Mouse (Mus musculus): Measurements from ENCODE around the gene Lingo1.

Lingo1 gene

DNA sequence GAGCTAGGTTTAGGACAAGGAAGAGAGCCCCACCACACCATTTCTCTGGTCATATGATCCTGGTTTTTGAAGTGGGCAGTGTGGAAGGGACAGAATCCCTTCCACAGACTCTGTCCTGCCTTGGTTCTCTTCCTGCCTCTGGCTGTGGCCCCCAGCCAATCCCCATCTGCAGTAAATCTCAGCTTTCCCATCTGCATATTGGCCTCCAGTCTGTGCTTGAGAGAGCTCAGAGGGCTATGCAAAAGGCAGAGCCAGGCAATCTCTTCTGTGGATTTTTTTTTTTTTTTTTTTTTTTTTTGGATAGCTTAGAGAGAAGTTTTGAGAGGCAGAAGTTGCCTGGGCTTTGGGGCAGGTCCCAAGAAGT is 190.8 kb downstream of the Lingo1 start:
- DNase-seq (ENCODE audit: low spot score in 2 of 2), result no peak

DNA sequence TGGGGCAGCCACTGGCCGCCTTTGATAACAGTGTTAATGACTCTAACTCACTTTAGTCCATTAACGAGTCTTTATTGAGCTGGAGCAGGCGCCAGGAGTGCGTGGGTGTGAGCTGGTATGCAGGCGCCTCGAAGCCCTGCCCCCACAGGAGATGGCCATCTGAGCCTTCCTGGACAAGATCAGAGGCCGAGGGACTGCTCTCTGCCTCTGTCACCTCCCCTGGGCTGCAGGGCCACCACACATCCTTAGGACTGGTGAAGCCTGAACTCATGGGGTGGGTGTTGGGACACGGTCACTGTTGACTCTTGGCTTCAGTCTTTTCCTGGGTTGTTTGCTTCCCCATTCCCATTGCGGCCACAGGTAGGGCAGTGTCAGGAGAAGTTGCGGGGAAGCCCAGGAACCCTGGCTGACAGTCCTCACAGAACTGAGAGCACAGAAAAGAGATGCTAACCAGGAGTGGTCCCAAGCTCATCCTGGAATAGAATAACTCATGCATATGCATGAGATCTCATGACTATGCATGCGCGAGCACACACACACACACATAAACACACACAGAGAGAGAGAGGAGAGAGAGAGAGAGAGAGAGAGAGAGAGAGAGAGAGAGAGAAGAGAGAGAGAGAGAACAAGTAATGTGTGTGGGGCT is 191.3 kb downstream of the Lingo1 start:
- DNase-seq (ENCODE audit: low spot score in 2 of 2), result no peak

DNA sequence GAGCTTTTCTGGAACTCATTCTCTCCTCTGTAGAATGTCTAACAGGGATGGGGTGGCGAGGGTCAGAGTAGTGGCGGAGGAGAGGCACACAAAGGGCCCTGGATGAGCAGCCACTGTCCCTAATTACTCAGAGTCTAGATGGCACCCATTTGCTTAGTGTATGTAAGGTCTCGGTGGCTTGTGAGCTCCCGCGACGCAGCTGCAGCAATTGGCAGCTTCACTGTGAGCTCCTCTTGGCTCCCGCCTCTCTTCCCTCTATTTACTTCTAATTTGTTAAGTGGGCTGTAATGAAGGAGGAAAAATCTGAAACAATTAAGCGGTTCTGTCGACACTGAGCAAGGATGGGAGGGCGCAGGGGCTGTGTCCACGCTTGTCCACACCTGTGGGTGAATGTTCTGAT is 195.6 kb downstream of the Lingo1 start:
- no peak for DNase-seq (ENCODE audit: low spot score in 2 of 2)

DNA sequence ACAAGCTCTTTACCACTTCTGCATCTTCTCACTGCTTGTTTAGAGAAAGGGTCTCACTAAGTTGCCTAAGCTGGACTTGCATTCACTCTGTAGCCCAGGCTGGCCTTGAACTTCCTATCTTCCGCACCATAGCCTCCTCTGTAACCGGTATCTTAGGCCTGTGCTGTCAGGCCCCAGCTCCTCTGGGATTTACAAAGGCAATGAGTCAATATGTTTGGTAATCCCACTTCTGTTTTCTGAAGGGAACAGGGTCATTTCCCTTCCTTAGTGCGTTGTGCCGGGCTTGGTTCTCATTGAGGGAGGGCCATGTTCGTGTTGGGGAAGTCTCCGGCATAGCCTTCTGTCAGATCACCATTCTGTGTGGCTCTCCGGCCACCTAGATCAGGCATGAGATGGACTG is 203.6 kb downstream of the Lingo1 start:
- DNase-seq (ENCODE audit: low spot score in 2 of 2), result no peak

DNA sequence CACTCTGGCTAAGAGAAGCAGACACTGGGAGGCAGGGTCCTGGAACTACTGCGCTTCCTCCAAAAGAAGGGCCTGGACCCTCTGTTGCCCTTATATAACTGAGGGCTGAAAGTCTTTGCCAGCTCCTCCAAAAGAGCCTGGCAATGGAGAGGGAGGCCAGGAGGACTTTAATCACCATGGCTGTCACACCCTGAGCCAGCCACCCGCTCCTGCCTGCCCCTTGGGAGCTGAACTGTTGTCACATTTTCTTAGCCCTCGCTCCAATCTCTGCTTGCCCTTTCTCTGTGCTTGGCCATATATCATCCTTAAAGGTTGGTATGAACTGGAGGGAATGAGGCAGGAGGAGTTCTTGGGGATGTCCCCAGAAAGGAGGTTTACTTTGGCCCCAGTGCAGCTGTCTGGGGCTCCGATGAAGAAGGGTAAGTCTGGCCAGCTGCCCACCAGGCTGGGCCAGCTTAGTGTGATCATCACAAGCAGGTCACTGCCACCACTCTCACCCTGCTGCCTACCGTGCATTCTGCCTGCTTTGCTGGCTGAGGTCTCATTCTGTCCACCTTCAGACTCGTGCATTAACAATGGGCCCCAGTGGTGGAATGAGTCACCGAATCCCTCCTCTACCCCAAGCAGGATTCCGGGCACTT is 204.9 kb downstream of the Lingo1 start:
- no peak for DNase-seq (ENCODE audit: low spot score in 2 of 2)

DNA sequence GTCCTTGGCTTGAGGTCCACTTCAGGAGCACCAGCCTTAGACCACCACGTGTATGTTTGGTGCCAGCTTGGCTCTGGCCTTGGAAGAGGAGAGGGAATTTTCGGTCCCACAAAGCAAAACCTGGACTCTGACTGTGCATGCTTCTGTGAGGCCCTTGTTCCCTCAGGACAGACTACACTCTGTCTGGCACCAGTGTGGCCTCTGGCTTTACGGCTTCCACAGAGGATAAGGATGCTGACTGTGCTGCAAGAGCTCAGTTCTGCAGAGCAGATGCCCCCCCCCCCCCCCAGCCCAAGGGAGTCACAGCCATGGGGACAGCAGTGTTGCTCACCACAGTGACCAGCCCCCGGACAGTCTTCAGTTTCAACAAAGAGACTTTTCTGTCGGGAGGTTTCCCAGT is 206.5 kb downstream of the Lingo1 start:
- DNase-seq (ENCODE audit: low spot score in 2 of 2), result no peak

DNA sequence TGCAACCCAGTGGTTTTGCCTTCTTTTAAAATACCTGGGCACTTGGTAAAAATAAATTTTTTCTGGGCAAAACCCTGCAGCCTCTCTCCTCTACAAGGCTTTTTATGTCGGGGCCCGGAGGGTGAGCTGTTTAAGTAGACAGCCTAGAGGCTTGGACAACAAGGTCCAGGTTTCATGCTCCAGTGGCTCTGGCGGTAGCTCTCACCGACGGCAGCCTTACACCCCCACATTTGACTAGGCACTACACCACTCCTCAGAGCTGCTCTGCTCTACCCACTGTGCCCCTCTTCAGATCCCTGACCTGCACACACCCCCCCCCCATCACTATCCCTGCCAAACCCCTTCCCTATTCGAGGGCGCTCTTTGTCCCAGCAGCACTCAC is 212.2 kb downstream of the Lingo1 start:
- no peak for DNase-seq (ENCODE audit: low spot score in 2 of 2)

DNA sequence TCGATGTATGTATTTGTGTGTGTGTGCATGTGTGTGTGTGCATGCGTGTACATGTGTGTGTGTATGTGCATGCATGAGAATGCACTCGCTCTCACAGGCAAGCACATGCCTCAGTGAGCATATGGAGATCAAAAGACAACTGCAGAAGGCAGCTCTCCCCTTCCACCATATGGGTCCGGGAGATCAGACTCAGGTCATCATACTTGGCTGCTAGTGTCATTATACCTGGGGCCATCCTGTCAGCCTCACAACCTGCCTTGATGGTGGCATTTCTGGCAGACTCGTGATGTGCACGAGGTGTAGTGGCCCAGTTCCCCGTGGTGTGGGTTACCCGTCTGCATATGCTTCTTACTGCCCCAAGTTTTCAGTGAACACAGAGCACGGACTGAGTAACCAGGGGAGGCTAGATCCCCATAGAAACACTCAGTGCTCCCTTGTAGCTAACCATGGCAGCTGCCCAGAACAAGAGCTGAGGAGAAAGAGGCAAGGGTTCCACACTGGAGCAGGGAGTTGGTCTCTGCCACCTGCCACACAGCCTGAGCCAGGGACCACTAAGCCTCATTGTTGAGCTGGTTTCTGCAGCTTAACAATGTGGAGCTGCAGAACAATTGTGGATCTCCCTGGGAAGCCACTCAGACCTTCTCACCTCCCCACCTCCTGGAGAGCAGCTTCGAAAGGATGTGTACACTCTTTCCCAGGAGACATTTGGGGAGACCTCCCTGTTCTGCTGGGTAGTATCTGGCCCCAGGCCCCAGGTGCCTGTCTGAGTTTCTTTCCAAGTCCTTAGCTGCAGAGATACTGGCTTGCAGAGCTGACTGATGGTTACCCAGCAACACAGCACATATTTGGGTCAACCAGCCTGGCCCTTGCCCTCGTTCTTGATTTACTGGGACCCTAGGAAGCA is 212.9 kb downstream of the Lingo1 start:
- DNase-seq (ENCODE audit: low spot score in 2 of 2), result no peak

DNA sequence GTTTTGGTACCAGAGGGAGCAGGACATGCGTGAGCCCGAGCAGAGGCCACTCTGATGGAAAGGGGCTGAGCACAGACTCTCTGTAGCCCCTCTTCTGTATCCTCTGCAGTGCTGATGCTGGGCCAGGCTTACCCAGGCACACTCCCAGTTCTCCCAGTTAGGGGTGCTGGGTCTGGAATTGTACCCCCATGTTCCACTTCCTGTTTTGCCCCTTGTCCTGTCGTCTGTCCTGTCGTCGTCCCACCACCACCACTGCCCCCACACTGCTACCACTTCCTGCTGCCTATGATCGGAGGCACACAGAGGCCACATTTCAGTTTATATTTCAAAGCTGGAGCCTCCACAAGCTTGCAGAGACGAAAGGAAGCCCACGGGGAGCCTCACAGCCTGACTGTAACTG is 213.6 kb downstream of the Lingo1 start:
- no peak for DNase-seq (ENCODE audit: low spot score in 2 of 2)

DNA sequence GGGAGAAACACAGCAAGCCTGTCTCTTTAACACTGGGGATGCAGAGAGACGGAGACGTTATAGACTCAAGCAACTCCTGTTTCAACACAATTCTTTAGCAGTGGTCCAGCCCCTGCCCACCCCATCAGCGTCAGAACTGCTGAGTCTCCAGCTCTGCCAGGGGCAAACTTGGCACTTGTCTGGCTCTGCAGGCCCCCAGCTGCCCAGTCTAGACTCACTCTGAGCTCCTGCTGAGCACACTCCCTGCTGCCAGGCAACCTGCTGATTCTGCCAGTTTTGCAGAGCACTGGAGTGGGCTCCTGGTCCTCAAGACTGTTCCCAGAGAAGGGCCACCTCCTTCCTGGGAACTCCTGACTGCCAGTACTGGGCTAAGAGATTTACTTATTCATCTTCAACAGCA is 214.6 kb downstream of the Lingo1 start:
- DNase-seq (ENCODE audit: low spot score in 2 of 2), result no peak

DNA sequence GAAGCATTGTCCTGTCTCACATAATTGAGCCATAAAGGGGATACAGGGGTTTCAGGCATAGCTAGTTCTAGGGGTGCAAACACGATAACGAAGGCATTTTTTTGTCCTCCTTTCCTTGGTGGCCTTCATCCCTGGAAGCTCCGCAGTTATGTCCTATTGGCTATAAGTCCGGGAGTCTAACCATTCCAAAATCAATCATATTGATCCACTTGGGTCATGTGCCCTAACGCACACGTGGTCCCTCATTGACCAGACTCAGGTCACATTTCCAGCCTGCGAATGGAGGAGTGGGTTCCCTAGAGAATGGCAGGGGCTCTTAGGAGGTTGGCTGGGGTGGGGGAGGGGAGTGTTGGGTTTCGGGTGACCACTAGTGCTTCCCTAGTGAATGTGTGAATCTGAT is 215.3 kb downstream of the Lingo1 start:
- no peak for DNase-seq (ENCODE audit: low spot score in 2 of 2)

DNA sequence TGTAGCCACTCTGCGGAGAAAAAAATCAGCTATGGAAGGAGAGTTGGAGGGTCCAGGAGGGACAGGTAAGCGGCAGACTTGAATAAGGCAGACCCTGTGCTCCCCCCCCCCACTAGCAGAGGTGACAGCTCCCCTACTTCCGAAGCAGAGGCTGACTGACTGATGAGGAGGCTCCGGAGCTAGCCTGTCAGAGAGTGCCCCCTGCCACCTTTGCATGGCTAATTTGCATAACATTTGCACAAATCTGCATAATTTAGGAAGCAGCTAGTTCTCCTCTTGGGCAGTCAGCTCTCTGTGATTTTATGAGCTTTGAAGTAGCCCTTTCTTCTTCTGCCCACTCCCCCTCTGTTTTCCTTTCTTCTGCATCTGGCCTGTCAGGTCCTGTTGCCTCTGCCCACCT is 216.2 kb downstream of the Lingo1 start:
- DNase-seq (ENCODE audit: low spot score in 2 of 2), result no peak

DNA sequence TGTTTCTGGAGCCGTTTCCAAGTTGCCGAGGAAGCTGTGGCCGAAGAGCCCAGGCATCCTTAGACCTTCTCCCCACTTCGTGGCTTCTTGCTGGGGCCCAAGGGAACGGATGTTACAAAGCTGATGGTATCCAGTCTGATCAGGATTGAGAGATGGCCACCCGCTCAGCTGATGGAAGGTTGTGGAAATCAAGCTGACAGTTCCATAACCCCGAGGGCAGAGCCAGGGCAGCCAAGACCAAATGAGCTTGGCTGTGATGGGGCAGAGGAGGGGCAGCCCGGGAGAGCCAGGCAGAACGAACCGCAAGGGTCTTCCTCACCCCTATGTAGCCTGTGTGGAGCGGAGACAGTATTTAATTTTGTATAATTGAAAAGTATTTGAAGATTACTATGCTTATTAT is 218.9 kb downstream of the Lingo1 start:
- no peak for DNase-seq (ENCODE audit: low spot score in 2 of 2)

DNA sequence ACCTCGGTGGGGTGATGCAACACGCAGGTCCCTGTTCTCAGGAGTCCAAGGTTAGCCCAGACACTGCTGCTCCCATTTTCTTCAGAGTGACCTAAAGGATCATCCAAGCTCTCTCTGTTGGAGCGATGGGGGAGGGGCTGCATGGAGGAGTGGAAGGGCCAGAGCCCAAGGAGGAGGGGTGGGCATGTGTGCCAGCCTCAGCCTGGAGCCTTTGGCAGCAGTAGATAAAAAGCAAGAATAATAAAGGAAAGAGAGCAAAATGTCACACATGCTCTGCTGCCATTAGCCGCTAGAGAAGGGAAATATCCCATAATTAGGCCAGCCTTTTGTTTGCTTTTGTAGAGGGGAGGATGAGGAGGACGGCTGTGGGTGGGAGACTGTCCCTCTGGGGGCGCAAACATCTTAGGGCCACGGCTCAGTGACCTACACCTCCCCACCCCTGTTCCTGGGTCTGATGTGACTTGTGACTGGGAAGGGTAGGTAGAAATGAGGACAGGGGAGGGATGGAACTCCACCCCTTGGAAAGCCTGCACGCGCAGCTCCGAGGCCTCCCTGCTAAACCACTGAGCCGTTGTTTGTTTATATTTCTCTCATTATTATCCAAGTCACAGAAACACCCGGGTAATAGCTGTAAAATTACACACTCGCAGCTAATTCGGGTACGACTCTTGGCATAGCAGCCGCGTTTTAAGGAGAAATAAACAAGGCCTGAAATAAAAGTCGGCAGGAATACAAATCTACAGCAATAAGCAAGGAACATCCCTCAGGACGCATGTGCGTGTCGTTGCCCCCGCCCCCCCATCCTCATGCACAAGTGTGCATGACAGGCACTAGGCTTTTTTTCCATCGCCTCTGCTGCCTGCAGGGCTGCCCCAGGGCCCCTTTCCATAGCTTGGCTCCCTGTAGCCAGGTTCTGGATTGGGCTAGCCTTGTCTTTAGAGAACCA is 223.5 kb downstream of the Lingo1 start:
- DNase-seq (ENCODE audit: low spot score in 2 of 2), result no peak

Data from spleen, postnatal 4 days (tissue).